Mouse (Mus musculus): Measurements from ENCODE around the gene Daam2. TPM values are rescaled to one million over a fixed set of nuclear protein-coding genes. Genes with fewer than 3 reads are reported as not detected.

Gene Daam2
- polyA plus RNA-seq, 1 experiment from 2014 or later: 17.3 TPM

GRCm38 (mm10) chr17:49430136-49430535, 134.0 kb downstream of the Daam2 start:
- no peak for ATAC-seq (ENCODE audit: insufficient number of reproducible peaks, insufficient read depth, low FRiP score, low TSS enrichment, low read depth)
- Histone ChIP-seq H3K27me3 (no peaks in the 10 kb centered on the region), H3K4me1 (peaks cover 33% of the 10 kb centered on the region), H3K9ac (peak overlapping the region; percentile 44; the same call in 1 of the 2 replicates), H3K36me3 (peaks cover 23% of the 10 kb centered on the region), H3K9me3 (no peaks in the 10 kb centered on the region), H3K4me3 (0 out of 2 replicates have a peak overlapping the region, but pooled peaks have one; percentile 81), H3K4me2 (peak overlapping the region; percentile 86), H3K27ac (no peak overlapping the region)
- WGBS: 76% methylated on average over 6 of the region's 6 CpGs

- Histone ChIP-seq H3K9ac (peak overlapping the region; percentile 96), H3K4me3 (peak overlapping the region; percentile 81), H3K4me1 (peaks cover 33% of the 10 kb centered on the region), H3K27me3 (no peaks in the 10 kb centered on the region), H3K27ac (no peak overlapping the region), H3K4me2 (peak overlapping the region; percentile 86), H3K9me3 (no peaks in the 10 kb centered on the region), H3K36me3 (peaks cover 18% of the 10 kb centered on the region)
- 87% methylated on average over 6 of the region's 6 CpGs for WGBS
- ATAC-seq (ENCODE audit: insufficient number of reproducible peaks, insufficient read depth, low FRiP score, low TSS enrichment, low read depth): no peak
Observed at GRCm38 (mm10) chr17:49429471-49430129, 134.5 kb downstream of the Daam2 start.

- Histone ChIP-seq H3K4me3 (peak overlapping the region; percentile 81), H3K4me2 (peak overlapping the region; percentile 86), H3K27me3 (no peaks in the 10 kb centered on the region), H3K9ac (peak overlapping the region; percentile 96), H3K36me3 (peaks cover 11% of the 10 kb centered on the region), H3K9me3 (no peaks in the 10 kb centered on the region), H3K4me1 (peaks cover 33% of the 10 kb centered on the region), H3K27ac (peak overlapping the region; percentile 79)
- ATAC-seq (ENCODE audit: insufficient number of reproducible peaks, insufficient read depth, low FRiP score, low TSS enrichment, low read depth): no peak
- WGBS: 50% methylated on average over 13 of the region's 13 CpGs
Observed at GRCm38 (mm10) chr17:49428751-49429415, 135.3 kb downstream of the Daam2 start.

GRCm38 (mm10) chr17:49428239-49428688, 135.9 kb downstream of the Daam2 start, which contains the start of gene Mocs1:
TSS of gene Mocs1 (plus strand) at chr17:49428362.
- peak within 1 kb of the TSS; percentile 81 for H3K4me3 ChIP-seq
- H3K4me1 ChIP-seq: peaks cover 33% of the 10 kb centered on the region
- under 1% methylated on average over 28 of the region's 28 CpGs for WGBS
- peak within 1 kb of the TSS; percentile 79 for H3K27ac ChIP-seq
- H3K27me3 ChIP-seq: no peaks in the 10 kb centered on the region
- H3K9me3 ChIP-seq: no peaks in the 10 kb centered on the region
- H3K4me2 ChIP-seq: peak within 1 kb of the TSS; percentile 86
- H3K9ac ChIP-seq: peak within 1 kb of the TSS; percentile 96
- H3K36me3 ChIP-seq: peaks cover 4% of the 10 kb centered on the region; the same call in 1 of the 2 replicates
- peak; percentile 94 for ATAC-seq (ENCODE audit: insufficient number of reproducible peaks, insufficient read depth, low FRiP score, low TSS enrichment, low read depth)

GRCm38 (mm10) chr17:49427631-49428238, 136.4 kb downstream of the Daam2 start:
- ATAC-seq (ENCODE audit: insufficient number of reproducible peaks, insufficient read depth, low FRiP score, low TSS enrichment, low read depth): no peak
- peak overlapping the region; percentile 81 for H3K4me3 ChIP-seq
- H3K4me1 ChIP-seq: peaks cover 30% of the 10 kb centered on the region
- H3K27me3 ChIP-seq: no peaks in the 10 kb centered on the region
- H3K9ac ChIP-seq: no peak overlapping the region; the same call in 1 of the 2 replicates
- H3K9me3 ChIP-seq: no peaks in the 10 kb centered on the region
- H3K27ac ChIP-seq: no peak overlapping the region
- H3K36me3 ChIP-seq: no peaks in the 10 kb centered on the region
- 19% methylated on average over 9 of the region's 9 CpGs for WGBS
- peak overlapping the region; percentile 86 for H3K4me2 ChIP-seq

GRCm38 (mm10) chr17:49423872-49424271, 140.3 kb downstream of the Daam2 start:
- no peaks in the 10 kb centered on the region for H3K27me3 ChIP-seq
- H3K9me3 ChIP-seq: no peaks in the 10 kb centered on the region
- no peak overlapping the region for H3K4me3 ChIP-seq
- H3K9ac ChIP-seq: no peak overlapping the region
- no peak overlapping the region for H3K4me2 ChIP-seq
- no peak overlapping the region for H3K27ac ChIP-seq
- WGBS: 90% methylated on average over 3 of the region's 3 CpGs
- H3K4me1 ChIP-seq: peaks cover 8% of the 10 kb centered on the region
- ATAC-seq (ENCODE audit: insufficient number of reproducible peaks, insufficient read depth, low FRiP score, low TSS enrichment, low read depth): no peak
- no peaks in the 10 kb centered on the region for H3K36me3 ChIP-seq

- H3K4me2 ChIP-seq: no peak overlapping the region
- no peak overlapping the region for H3K27ac ChIP-seq
- no peaks in the 10 kb centered on the region for H3K9me3 ChIP-seq
- H3K4me1 ChIP-seq: 0 out of 2 replicates have a peak, but pooled peaks cover 5% of the 10 kb centered on the region
- no peak overlapping the region for H3K9ac ChIP-seq
- no peaks in the 10 kb centered on the region for H3K27me3 ChIP-seq
- ATAC-seq (ENCODE audit: insufficient number of reproducible peaks, insufficient read depth, low FRiP score, low TSS enrichment, low read depth): no peak
- H3K4me3 ChIP-seq: no peak overlapping the region
- H3K36me3 ChIP-seq: no peaks in the 10 kb centered on the region
- 95% methylated on average over 2 of the region's 2 CpGs for WGBS
Observed at GRCm38 (mm10) chr17:49423067-49423325, 141.1 kb downstream of the Daam2 start.

GRCm38 (mm10) chr17:49422286-49423066, 141.7 kb downstream of the Daam2 start:
- no peak overlapping the region for H3K4me2 ChIP-seq
- H3K4me1 ChIP-seq: 0 out of 2 replicates have a peak, but pooled peaks cover 5% of the 10 kb centered on the region
- ATAC-seq (ENCODE audit: insufficient number of reproducible peaks, insufficient read depth, low FRiP score, low TSS enrichment, low read depth): no peak
- no peak overlapping the region for H3K4me3 ChIP-seq
- 67% methylated on average over 3 of the region's 3 CpGs for WGBS
- no peak overlapping the region for H3K9ac ChIP-seq
- H3K27ac ChIP-seq: no peak overlapping the region
- no peaks in the 10 kb centered on the region for H3K9me3 ChIP-seq
- H3K36me3 ChIP-seq: no peaks in the 10 kb centered on the region
- H3K27me3 ChIP-seq: no peaks in the 10 kb centered on the region

- 55% methylated on average over 6 of the region's 6 CpGs for WGBS
- ATAC-seq (ENCODE audit: insufficient number of reproducible peaks, insufficient read depth, low FRiP score, low TSS enrichment, low read depth): no peak
Observed at GRCm38 (mm10) chr17:49419813-49420212, 144.3 kb downstream of the Daam2 start.

GRCm38 (mm10) chr17:49416228-49416627, 147.9 kb downstream of the Daam2 start:
- Histone ChIP-seq H3K27me3 (no peaks in the 10 kb centered on the region), H3K36me3 (no peaks in the 10 kb centered on the region), H3K4me1 (no peaks in the 10 kb centered on the region), H3K9ac (no peak overlapping the region), H3K4me2 (no peak overlapping the region), H3K9me3 (no peaks in the 10 kb centered on the region), H3K4me3 (no peak overlapping the region), H3K27ac (no peak overlapping the region)
- ATAC-seq (ENCODE audit: insufficient number of reproducible peaks, insufficient read depth, low FRiP score, low TSS enrichment, low read depth): no peak
- 70% methylated on average over 3 of the region's 3 CpGs for WGBS

More at GRCm38 (mm10) chr17:49419813-49420212, 144.3 kb downstream of the Daam2 start:
- 0 out of 2 replicates have a peak, but pooled peaks cover 5% of the 10 kb centered on the region for H3K4me1 ChIP-seq
- no peaks in the 10 kb centered on the region for H3K9me3 ChIP-seq
- H3K27me3 ChIP-seq: no peaks in the 10 kb centered on the region
- no peak overlapping the region for H3K4me3 ChIP-seq
- no peak overlapping the region for H3K4me2 ChIP-seq
- no peak overlapping the region for H3K27ac ChIP-seq
- H3K36me3 ChIP-seq: no peaks in the 10 kb centered on the region
- H3K9ac ChIP-seq: no peak overlapping the region

- no peak for ATAC-seq (ENCODE audit: insufficient number of reproducible peaks, insufficient read depth, low FRiP score, low TSS enrichment, low read depth)
- no peaks in the 10 kb centered on the region for H3K4me1 ChIP-seq
- 59% methylated on average over 3 of the region's 3 CpGs for WGBS
- H3K9ac ChIP-seq: no peak overlapping the region
- H3K9me3 ChIP-seq: no peaks in the 10 kb centered on the region
- H3K27ac ChIP-seq: no peak overlapping the region
- H3K4me2 ChIP-seq: no peak overlapping the region
- no peaks in the 10 kb centered on the region for H3K27me3 ChIP-seq
- H3K4me3 ChIP-seq: no peak overlapping the region
- H3K36me3 ChIP-seq: no peaks in the 10 kb centered on the region
Observed at GRCm38 (mm10) chr17:49413554-49413953, 150.6 kb downstream of the Daam2 start.

Measured in embryonic facial prominence, embryonic 13.5 days (tissue).